ENCODE assay signal across 8 mouse cellular contexts in the genomic region with DNA sequence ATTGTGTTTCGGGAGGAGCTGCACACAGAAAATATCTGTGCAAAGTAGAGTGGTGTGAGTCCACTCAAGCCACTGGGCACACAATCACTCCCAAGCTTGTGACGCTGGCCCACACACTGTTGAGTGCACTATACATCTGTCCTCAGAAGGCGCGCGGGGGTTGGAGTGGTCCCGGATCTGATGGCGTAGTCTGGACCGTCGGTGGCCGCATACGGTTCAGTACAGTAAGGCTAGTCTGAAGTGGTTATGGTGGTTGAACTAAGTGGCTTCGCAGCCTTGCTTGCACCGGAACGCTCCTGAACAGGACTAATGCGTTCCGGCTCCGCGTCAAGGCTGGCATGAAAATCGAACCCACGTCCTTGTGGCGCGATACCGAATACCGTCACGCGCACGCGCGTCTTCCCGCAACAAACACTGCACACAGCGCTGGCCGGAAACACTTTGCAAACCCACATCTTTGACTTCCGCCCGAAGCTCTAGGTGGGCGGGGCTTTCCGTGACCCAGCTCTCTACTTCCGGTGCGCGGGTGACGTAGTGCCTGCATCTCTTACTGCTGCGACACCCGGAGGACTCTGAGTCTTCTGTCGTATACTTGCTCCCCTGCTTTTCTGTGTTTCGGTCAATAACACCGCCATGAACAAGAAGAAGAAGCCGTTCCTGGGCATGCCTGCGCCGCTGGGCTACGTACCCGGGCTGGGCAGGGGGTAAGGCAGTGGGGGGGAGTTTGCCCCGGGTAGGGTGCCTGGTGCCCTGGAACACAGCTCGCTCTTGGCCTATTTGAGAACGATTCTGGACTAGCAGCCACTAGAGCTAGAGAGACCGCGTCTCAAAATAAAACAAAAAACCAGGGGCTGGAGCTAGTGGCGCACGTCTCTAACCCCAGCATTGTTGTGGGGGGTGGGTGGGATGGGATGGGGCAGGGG. TPM values are rescaled to one million over a fixed set of nuclear protein-coding genes. Genes with fewer than 3 reads are reported as not detected.
DNase-seq lines count a peak whose midpoint lies in the region; ATAC-seq and TF ChIP-seq lines count a peak whose summit lies in the region.

No protein-coding gene starts in this region.

- 0 out of 2 replicates have a peak, but pooled peaks cover 6% of the 10 kb centered on the region for H3K36me3 ChIP-seq in hindbrain, embryonic 15.5 days

- peak overlapping the region; percentile 77 for H3K4me2 ChIP-seq in hindbrain, embryonic 15.5 days

- H3K4me1 ChIP-seq in hindbrain, embryonic 15.5 days (replicated peaks), result peaks cover 54% of the 10 kb centered on the region

- peak overlapping the region; percentile 91 for H3K4me3 ChIP-seq in hindbrain, embryonic 15.5 days

- no peak for TF ChIP-seq CTCF in Patski (IDR thresholded peaks at IDR 0.05)

- CTCF ChIA-PET in Patski (lab: Charles Lee), result no interaction called here

- POLR2A ChIA-PET in Patski (lab: Charles Lee), result interaction anchor here (1.0 to 1.7 kb wide), 3 partner anchors 42 to 83 kb away, joined by 3 to 8 read pairs (median 4); partner anchors contain the start of gene Dnajc5

- in situ Hi-C loops in Patski (cut with MboI; ENCODE audit: low pct_unique_long_range_greater_than_20kb), result no loop called here

- DNase-seq in Patski (ENCODE audit: low read depth, low spot score), result peak; percentile 83
- peak; percentile 98 for DNase-seq in cerebellum, postnatal 14 days
- DNase-seq in frontal cortex, postnatal 25 days (ENCODE audit: low spot score in 2 of 2), result peak; percentile 93 to 95
- DNase-seq in left cerebral cortex, adult 11 months (ENCODE audit: low spot score), result peak; percentile 98
- DNase-seq in lung, postnatal 4 days, result peak; percentile 97
- peak; percentile 95 for DNase-seq in retina, postnatal 7 days (ENCODE audit: low read depth, low spot score)
- DNase-seq in urinary bladder, adult 2 months (ENCODE audit: low spot score), result peak; percentile 81

- WGBS in hindbrain, embryonic 15.5 days, result 1% methylated on average over 57 of the region's 57 CpGs

- H3K27ac ChIP-seq in hindbrain, embryonic 15.5 days (replicated peaks), result peak overlapping the region; percentile 85

- ATAC-seq in Patski, result peak; percentile 64
- ATAC-seq in hindbrain, embryonic 15.5 days (ENCODE audit: low FRiP score, low read depth), result peak; percentile 95

- peak overlapping the region; percentile 94 for H3K9ac ChIP-seq in hindbrain, embryonic 15.5 days

- H3K9me3 ChIP-seq in hindbrain, embryonic 15.5 days, result no peaks in the 10 kb centered on the region

- no peaks in the 10 kb centered on the region for H3K27me3 ChIP-seq in Patski
- no peaks in the 10 kb centered on the region for H3K27me3 ChIP-seq in hindbrain, embryonic 15.5 days

RNA-seq across cellular contexts. Expression of gene Samd10, which starts 2.1 kb away (rescaled TPM):
- polyA plus RNA-seq in Patski (2021), result 22.4 TPM
- 186 and 200 TPM in 2 replicates for polyA plus RNA-seq in hindbrain, embryonic 15.5 days (2015; fragmentation: Nextera tagmentation; extraction: Ambion mirVana)
- 14.7 and 20.2 TPM in 2 replicates for polyA plus RNA-seq in urinary bladder, adult 2 months (2012; rRNA removed)

RNA-seq across cellular contexts. Expression of gene Zfp512b, which starts 8.5 kb away (rescaled TPM):
- 63.1 TPM for polyA plus RNA-seq in Patski (2021)
- polyA plus RNA-seq in hindbrain, embryonic 15.5 days (2015; fragmentation: Nextera tagmentation; extraction: Ambion mirVana), result 82.9 and 94.0 TPM in 2 replicates
- polyA plus RNA-seq in urinary bladder, adult 2 months (2012; rRNA removed), result 43.9 and 52.6 TPM in 2 replicates

RNA-seq across cellular contexts. Expression of gene Prpf6, which starts 9.4 kb away (rescaled TPM):
- polyA plus RNA-seq in Patski (2021), result 77.4 TPM
- polyA plus RNA-seq in hindbrain, embryonic 15.5 days (2015; fragmentation: Nextera tagmentation; extraction: Ambion mirVana), result 59.3 and 60.3 TPM in 2 replicates
- polyA plus RNA-seq in urinary bladder, adult 2 months (2012; rRNA removed), result 30.7 and 40.9 TPM in 2 replicates

RNA-seq across cellular contexts. Expression of gene Uckl1, which starts 16.4 kb away (rescaled TPM):
- polyA plus RNA-seq in Patski (2021), result 116 TPM
- 61.2 and 62.0 TPM in 2 replicates for polyA plus RNA-seq in hindbrain, embryonic 15.5 days (2015; fragmentation: Nextera tagmentation; extraction: Ambion mirVana)
- polyA plus RNA-seq in urinary bladder, adult 2 months (2012; rRNA removed), result 139 and 214 TPM in 2 replicates

RNA-seq across cellular contexts. Expression of gene Gm29797, which starts 55.7 kb away (rescaled TPM):
- 0.15 TPM for polyA plus RNA-seq in Patski (2021)
- not detected in 2 replicates for polyA plus RNA-seq in hindbrain, embryonic 15.5 days (2015; fragmentation: Nextera tagmentation; extraction: Ambion mirVana)
- 0.11 TPM in 1 of 2 replicates, not detected in the other for polyA plus RNA-seq in urinary bladder, adult 2 months (2012; rRNA removed)

Comparison
In these comparisons a context has a peak if more than half of its experiments do, and no peak if none do; other contexts are left out.
1. Peak in every context shown above with its lines: DNase-seq, ATAC-seq, H3K4me3 ChIP-seq and H3K27ac ChIP-seq.